In the genomic region with DNA sequence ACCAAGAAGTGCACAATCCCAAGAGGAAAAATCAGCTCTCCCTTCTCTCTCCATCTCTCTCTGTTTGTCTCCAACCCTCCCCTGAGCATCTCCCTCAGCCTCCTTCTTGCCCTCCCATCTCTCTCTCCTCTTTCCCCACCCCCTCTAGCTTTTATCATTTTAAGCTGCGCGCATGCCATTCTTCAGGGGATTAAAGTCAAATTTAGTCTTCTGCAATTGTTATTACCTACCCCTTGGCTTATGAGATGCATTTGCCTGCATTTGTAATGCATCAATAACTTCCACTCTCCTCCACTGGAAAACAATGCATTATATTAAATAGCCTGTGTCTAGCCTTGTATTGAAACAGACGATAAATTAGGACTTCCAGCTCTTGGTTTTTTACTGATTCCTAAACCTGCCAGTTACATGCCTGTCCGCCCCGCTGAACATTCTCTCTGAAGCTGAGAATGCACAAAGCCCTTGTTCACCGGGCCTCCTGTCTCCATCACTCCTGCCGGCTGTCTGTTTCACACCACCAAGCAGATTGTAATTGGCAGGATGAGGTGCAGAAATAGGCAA, we compare ENCODE assay signal across 11 mouse cellular contexts.
DNase-seq lines count a peak whose midpoint lies in the region; TF ChIP-seq lines count a peak whose summit lies in the region.
"Had no signal": no experiment of that assay in that cellular context is flagged by ENCODE, and none has a peak within 500 bp of the region (broad histone marks: within the 10 kb centered on the region; RNA-seq: fewer than 3 reads in every experiment).

No protein-coding gene starts in this region.

- intact Hi-C loops in heart, postnatal 10 days (cut with DNase I), result no loop called here

- no peak overlapping the region for H3K4me3 ChIP-seq in olfactory bulb, adult 2 months (ENCODE audit: insufficient read depth, low read depth, low read length)
- H3K4me3 ChIP-seq: limb, embryonic 12.5 days had no signal

- 0 out of 2 replicates have a peak overlapping the region, but pooled peaks have one; percentile 15 for H3K27ac ChIP-seq in olfactory bulb, adult 2 months (ENCODE audit: insufficient read depth, low read depth, low read length)
- H3K27ac ChIP-seq: limb, embryonic 12.5 days had no signal

- no peak for TF ChIP-seq POLR2A in olfactory bulb, adult 2 months (IDR thresholded peaks at IDR 0.05; ENCODE audit: insufficient read depth, low read depth, low read length)

- 38% methylated on average over 7 of the region's 7 CpGs for WGBS in olfactory bulb, adult 2 months

- peak; percentile 44 to 47 for DNase-seq in layer of hippocampus, adult 8-10 months (ENCODE audit: low spot score in 2 of 2)
- no peak for DNase-seq in layer of hippocampus, adult 11-12 months (ENCODE audit: low spot score)
- DNase-seq in embryo, embryonic 11 days, result peak; percentile 28
- DNase-seq in layer of hippocampus, postnatal 14 days (ENCODE audit: low spot score in 2 of 2), result peak; percentile 49 to 70
- no peak for DNase-seq in kidney, postnatal 14 days
- no peak for DNase-seq in heart, postnatal 10 days
- no peak for DNase-seq in c-Kit-positive CD71-positive TER-119-positive erythroid progenitor cells, embryonic 14.5 days (ENCODE audit: low spot score)
- DNase-seq: B cell, adult 2 months; lung, postnatal 4 days had no signal

- TF ChIP-seq CTCF in olfactory bulb, adult 2 months (IDR thresholded peaks at IDR 0.05; ENCODE audit: insufficient read depth, low read depth, low read length), result no peak

- H3K4me1 ChIP-seq in olfactory bulb, adult 2 months (ENCODE audit: control insufficient read depth, insufficient read depth, low read length), result peaks cover 4% of the 10 kb centered on the region; the same call in 1 of the 2 replicates
- H3K4me1 ChIP-seq: limb, embryonic 12.5 days had no signal

Comparison
In these comparisons a context has a peak if more than half of its experiments do, and no peak if none do; other contexts are left out.
1. DNase-seq: peak in layer of hippocampus, adult 8-10 months (2 of 2), embryo, embryonic 11 days (single experiment) and layer of hippocampus, postnatal 14 days (2 of 2); none in layer of hippocampus, adult 11-12 months (single experiment), kidney, postnatal 14 days (single experiment), heart, postnatal 10 days (0 of 2) and c-Kit-positive CD71-positive TER-119-positive erythroid progenitor cells, embryonic 14.5 days (single experiment).